Mouse (Mus musculus) forebrain, embryonic 11.5 days (tissue): ENCODE data around the gene Ngly1. TPM values are rescaled to one million over a fixed set of nuclear protein-coding genes. Genes with fewer than 3 reads are reported as not detected.
"Not testable (repeated sequence)": the region's sequence is repeated elsewhere in the genome, so short reads cannot be mapped to it uniquely, and the experiment has no call there.

Source experiments
- ATAC-seq: fragments of 200-750 bp; cut with Nextera tagmentation; replicated peaks from 2 replicates; pipeline ENCODE4 v1.8.0; 2017; ENCODE audit warnings: moderate TSS enrichment; ENCODE audit not compliant: low FRiP score
- DNase-seq: peaks from one replicate; pipeline ENCODE4 v3.0.0-alpha.2; 2017; ENCODE audit warnings: low spot score
- H3K27ac ChIP-seq: fragments of 300-500 bp; sonication (generic); 2 replicates; pipeline ENCODE4 v1.5.1; 2014; ENCODE audit warnings: low read depth, low read length
- H3K27me3 ChIP-seq: fragments of 300-500 bp; sonication (generic); 2 replicates; pipeline ENCODE4 v1.6.1; 2014; ENCODE audit warnings: mild to moderate bottlenecking, low read length, mixed read lengths; ENCODE audit not compliant: control insufficient read depth, insufficient read depth
- H3K36me3 ChIP-seq: fragments of 300-500 bp; sonication (generic); 2 replicates; pipeline ENCODE4 v1.6.1; 2014; ENCODE audit warnings: mild to moderate bottlenecking, low read length, moderate library complexity, mixed read lengths; ENCODE audit not compliant: control insufficient read depth, insufficient read depth
- H3K4me1 ChIP-seq: fragments of 300-500 bp; sonication (generic); replicated peaks from 2 replicates; pipeline ENCODE4 v1.6.1; 2014; ENCODE audit warnings: low read length, mixed read lengths; ENCODE audit not compliant: control insufficient read depth, insufficient read depth
- H3K4me2 ChIP-seq: fragments of 300-500 bp; sonication (generic); 2 replicates; pipeline ENCODE4 v1.6.1; 2014; ENCODE audit warnings: low read depth, mild to moderate bottlenecking, low read length, moderate library complexity, mixed read lengths; ENCODE audit not compliant: severe bottlenecking
- H3K4me3 ChIP-seq: fragments of 300-500 bp; sonication (generic); 2 replicates; pipeline ENCODE4 v1.5.1; 2014; ENCODE audit warnings: low read depth, low read length
- H3K9ac ChIP-seq: fragments of 300-500 bp; sonication (generic); 2 replicates; pipeline ENCODE4 v1.6.1; 2014; ENCODE audit warnings: low read length
- H3K9me3 ChIP-seq: fragments of 300-500 bp; sonication (generic); 2 replicates; pipeline ENCODE4 v1.6.1; 2016; ENCODE audit warnings: low read length, mixed read lengths; ENCODE audit not compliant: control insufficient read depth
- WGBS: fragments of 180-500 bp; shearing (Covaris S2); extraction: QIAGEN DNeasy Blood & Tissue Kit; methylation state at CpG from one replicate; pipeline ENCODE4 v1.1.7; 2014; 5-methylcytosine and 5-hydroxymethylcytosine counted together
- polyA plus RNA-seq: library from polyadenylated mRNA; unstranded; fragments of >200 nt; fragmentation: Nextera tagmentation; extraction: Ambion mirVana; gene quantifications from 2 replicates; pipeline ENCODE4 v1.2.1, GENCODE M21; 2014

Ngly1 gene
- polyA plus RNA-seq, 1 experiment from 2014 or later, result 24.0 TPM

DNA sequence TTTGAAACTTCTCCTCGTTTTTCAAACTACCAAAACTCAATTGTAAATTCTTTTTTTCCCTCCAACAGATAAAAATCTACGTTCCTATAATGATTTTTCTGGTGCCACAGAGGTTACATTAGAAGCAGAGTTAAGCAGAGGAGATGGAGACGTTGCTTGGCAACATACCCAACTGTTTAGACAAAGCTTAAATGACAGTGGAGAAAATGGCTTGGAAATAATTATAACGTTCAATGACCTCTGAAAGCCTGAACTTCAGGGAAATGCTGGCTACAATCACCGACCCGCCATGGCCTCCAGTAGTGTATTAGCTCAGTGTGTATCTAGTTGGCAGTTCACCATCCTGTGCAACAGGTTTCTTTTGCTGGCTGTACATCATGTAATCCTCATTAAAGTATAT lies 61.7 kb downstream of the Ngly1 start:
- no peak overlapping the region for H3K4me3 ChIP-seq
- no peak overlapping the region for H3K27ac ChIP-seq
- WGBS, result 66% methylated on average over 6 of the region's 6 CpGs
- H3K4me1 ChIP-seq, result no peaks in the 10 kb centered on the region
- H3K9ac ChIP-seq, result no peak overlapping the region
- DNase-seq (no peak), ATAC-seq (no peak)
- no peaks in the 10 kb centered on the region for H3K36me3 ChIP-seq
- no peak overlapping the region for H3K4me2 ChIP-seq
- no peaks in the 10 kb centered on the region for H3K9me3 ChIP-seq
- H3K27me3 ChIP-seq, result no peaks in the 10 kb centered on the region

DNA sequence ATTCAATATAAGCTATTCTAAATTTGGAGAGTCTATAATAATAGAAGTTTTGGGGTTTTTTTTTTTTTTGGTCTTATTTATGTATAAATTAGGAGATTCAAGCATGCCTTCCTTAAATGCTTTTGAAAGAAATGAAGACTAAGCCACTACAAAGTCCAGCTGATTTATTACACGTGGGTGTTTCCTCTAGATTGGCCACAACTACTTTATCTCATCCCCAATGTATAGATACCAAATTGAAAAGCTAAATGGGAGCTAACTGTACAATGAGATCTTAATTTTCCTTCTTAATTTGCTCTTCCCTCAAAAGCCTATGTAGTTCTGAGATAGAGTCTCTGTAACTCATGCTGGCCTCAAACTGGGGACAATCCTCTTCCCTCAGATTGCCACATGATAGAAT lies 63.5 kb downstream of the Ngly1 start:
- Histone ChIP-seq H3K4me1 (no peaks in the 10 kb centered on the region), H3K36me3 (no peaks in the 10 kb centered on the region), H3K27me3 (no peaks in the 10 kb centered on the region), H3K4me2 (no peak overlapping the region), H3K9ac (no peak overlapping the region), H3K27ac (no peak overlapping the region), H3K9me3 (no peaks in the 10 kb centered on the region), H3K4me3 (no peak overlapping the region)
- DNase-seq (no peak), ATAC-seq (no peak)
- WGBS, result 71% methylated on average over 1 of the region's 1 CpGs

DNA sequence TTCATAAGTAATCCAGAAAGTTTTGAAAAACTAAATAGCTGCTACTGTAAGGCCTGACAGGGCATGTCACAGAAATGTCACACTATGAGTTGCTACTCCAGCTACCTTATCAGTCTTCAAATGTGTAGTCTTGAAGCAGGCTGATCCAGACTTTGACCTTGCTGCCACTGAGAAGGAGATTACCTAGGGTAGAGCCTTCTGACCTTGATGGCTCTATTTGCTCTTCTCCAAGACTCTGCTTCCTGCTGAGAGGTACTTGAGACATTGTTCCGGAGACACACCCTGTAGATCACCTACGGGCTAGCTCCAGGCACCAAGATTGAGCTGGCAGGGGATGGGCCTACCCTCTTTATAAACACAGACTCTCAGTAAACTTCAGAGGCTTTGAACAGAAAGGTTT lies 64.0 kb downstream of the Ngly1 start:
- WGBS, result 77% methylated on average over 2 of the region's 2 CpGs
- DNase-seq, ATAC-seq, H3K9me3 ChIP-seq, H3K4me1 ChIP-seq, H3K27me3 ChIP-seq, H3K36me3 ChIP-seq, H3K4me2 ChIP-seq, H3K4me3 ChIP-seq, H3K9ac ChIP-seq, H3K27ac ChIP-seq: not testable (repeated sequence)

DNA sequence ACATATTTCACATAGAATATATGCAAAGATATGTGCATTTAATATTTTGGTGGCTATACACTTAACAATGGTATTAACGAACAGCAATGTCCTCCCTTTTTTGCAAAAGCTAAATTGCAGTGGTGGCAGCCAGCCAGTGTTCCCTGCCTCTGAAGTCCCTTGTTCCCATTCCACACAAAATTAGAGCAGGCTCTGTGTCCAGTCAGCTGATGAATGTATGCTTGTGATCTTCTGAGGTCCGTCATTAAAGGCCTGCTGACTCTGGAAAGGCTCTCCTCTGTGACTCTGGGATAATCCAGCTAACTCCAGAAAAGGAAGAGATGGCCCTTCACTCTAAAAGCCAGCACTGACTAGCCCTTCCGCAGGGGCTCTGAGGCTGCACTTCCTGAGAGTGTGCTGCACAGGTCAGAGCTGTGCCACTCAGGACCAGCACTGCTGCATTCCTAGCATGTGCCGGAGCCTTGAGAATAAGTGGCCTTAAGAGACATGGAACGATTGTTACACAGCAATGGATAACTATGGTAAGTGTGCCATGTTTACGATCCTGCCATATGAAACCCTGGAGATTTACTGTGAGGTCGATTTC lies 64.9 kb downstream of the Ngly1 start:
- no peaks in the 10 kb centered on the region for H3K27me3 ChIP-seq
- no peaks in the 10 kb centered on the region for H3K9me3 ChIP-seq
- no peak overlapping the region for H3K4me3 ChIP-seq
- WGBS, result 74% methylated on average over 7 of the region's 7 CpGs
- H3K36me3 ChIP-seq, result no peaks in the 10 kb centered on the region
- H3K4me2 ChIP-seq, result no peak overlapping the region
- no peaks in the 10 kb centered on the region for H3K4me1 ChIP-seq
- no peak overlapping the region for H3K27ac ChIP-seq
- DNase-seq, result no peak
- no peak for ATAC-seq
- H3K9ac ChIP-seq, result no peak overlapping the region

DNA sequence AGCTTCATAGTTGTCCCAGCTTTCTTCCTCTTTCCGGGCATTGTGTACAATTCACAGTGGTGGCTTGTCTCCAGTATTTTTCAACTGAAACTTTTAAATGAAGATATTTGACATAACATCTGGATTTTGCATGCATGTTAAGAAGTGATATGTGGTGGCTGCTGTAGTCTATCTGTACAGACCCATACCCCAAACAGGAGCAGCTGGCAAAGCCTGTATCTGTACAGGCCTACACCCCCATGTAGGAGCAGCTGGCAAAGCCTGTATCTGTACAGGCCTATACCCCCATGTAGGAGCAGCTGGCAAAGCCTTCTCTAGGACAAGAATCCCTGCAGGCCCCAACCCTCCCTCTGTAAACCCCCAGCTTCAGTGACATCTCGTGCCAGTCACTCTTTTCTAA lies 65.8 kb downstream of the Ngly1 start:
- Histone ChIP-seq H3K27ac (no peak overlapping the region), H3K9me3 (no peaks in the 10 kb centered on the region), H3K9ac (no peak overlapping the region), H3K4me2 (no peak overlapping the region), H3K27me3 (no peaks in the 10 kb centered on the region), H3K36me3 (no peaks in the 10 kb centered on the region), H3K4me3 (no peak overlapping the region), H3K4me1 (no peaks in the 10 kb centered on the region)
- WGBS, result 88% methylated on average over 2 of the region's 2 CpGs
- no peak for DNase-seq
- no peak for ATAC-seq

DNA sequence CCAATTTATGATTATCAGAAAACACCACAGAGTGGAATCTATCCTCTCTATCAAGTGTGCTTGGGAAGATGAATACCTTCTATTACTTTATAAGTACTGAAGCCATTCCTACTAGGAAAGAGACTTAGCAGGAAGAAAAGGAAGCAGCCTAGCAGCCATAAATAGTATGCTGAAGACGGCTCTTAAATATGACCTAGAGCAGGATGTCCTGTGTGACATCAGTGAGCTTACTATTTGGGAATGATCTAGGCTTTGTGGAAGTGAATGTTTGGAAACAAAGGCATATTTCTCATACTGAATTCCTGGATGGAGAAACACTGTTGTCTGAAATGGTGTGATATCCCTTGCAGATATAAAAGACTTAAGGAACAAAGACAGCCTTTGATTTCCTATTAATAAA lies 67.6 kb downstream of the Ngly1 start:
- WGBS, result 94% methylated on average over 1 of the region's 1 CpGs
- no peak overlapping the region for H3K9ac ChIP-seq
- no peaks in the 10 kb centered on the region for H3K4me1 ChIP-seq
- DNase-seq, result no peak
- no peak overlapping the region for H3K27ac ChIP-seq
- no peak overlapping the region for H3K4me2 ChIP-seq
- no peak overlapping the region for H3K4me3 ChIP-seq
- no peaks in the 10 kb centered on the region for H3K9me3 ChIP-seq
- ATAC-seq, result no peak
- no peaks in the 10 kb centered on the region for H3K27me3 ChIP-seq
- H3K36me3 ChIP-seq, result no peaks in the 10 kb centered on the region

DNA sequence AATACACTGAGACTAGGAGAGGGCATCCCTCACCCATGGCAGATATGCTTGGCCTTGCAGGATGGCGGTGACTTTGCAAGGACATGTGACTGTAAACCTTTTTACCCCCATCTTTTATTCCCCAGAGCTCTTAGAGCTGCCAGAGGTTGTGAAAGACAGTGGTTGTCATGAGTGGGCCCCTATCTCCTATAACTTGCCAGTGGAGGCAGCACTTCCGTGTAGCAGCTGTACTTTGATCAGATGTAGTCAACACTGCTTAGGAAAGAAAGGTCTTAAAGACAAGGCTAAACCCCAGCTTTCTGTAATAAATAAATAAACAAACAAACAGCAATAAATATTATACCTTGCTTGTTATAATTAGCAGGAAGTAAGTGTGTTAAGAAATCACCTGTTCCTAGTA lies 70.7 kb downstream of the Ngly1 start:
- no peaks in the 10 kb centered on the region for H3K36me3 ChIP-seq
- no peak overlapping the region for H3K27ac ChIP-seq
- no peak overlapping the region for H3K9ac ChIP-seq
- 81% methylated on average over 2 of the region's 2 CpGs for WGBS
- H3K4me1 ChIP-seq, result no peaks in the 10 kb centered on the region
- H3K27me3 ChIP-seq, result no peaks in the 10 kb centered on the region
- no peak for ATAC-seq
- H3K4me2 ChIP-seq, result no peak overlapping the region
- no peaks in the 10 kb centered on the region for H3K9me3 ChIP-seq
- no peak for DNase-seq
- H3K4me3 ChIP-seq, result no peak overlapping the region

DNA sequence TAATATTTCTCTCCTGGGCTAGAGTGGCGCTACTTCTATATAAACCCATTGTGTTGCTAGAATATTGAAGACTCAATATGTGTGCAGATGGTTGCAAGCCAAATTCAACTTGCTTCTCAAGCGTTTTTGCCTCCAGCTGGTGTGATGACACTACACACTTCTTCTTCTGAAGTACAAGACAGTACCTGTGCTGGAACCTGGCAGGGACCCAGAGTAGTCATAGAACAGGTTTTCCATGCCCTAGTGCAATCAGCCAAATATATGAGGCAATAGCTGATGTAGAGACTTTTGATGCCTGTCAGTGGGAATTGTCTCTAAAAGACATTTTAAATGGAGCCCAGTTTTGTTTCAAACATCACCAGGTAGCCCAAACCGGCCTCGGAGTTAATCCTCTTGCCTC lies 75.3 kb downstream of the Ngly1 start:
- Histone ChIP-seq H3K9me3 (no peaks in the 10 kb centered on the region), H3K4me3 (no peak overlapping the region), H3K4me1 (no peaks in the 10 kb centered on the region; the same call in 1 of the 2 replicates), H3K4me2 (no peak overlapping the region), H3K27ac (no peak overlapping the region), H3K36me3 (no peaks in the 10 kb centered on the region), H3K9ac (no peak overlapping the region), H3K27me3 (no peaks in the 10 kb centered on the region)
- 79% methylated on average over 4 of the region's 4 CpGs for WGBS
- ATAC-seq (no peak), DNase-seq (no peak)

DNA sequence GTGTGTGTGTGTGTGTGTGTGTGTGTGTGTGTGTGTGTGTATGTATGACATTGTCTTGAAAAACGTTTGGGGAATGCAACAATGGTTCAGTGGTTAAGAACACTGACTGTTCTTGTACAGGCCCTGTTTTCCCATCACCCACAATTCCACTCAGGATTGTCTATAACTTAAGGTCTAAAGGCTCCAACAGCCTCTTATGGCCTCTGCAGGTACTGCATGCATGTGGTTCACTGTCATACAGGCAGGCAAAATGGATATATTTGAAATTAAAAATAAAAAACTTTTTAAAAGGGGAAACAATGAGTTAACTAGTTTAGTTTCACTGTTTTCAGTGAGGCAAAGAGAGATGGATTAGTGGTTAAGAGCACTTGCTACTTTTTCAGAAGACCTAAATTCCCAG lies 76.1 kb downstream of the Ngly1 start:
- WGBS, result 39% methylated on average over 1 of the region's 1 CpGs
- no peak for ATAC-seq
- DNase-seq, result no peak
- Histone ChIP-seq H3K4me2 (no peak overlapping the region), H3K4me1 (no peaks in the 10 kb centered on the region; the same call in 1 of the 2 replicates), H3K27me3 (no peaks in the 10 kb centered on the region), H3K27ac (no peak overlapping the region), H3K36me3 (no peaks in the 10 kb centered on the region), H3K9ac (no peak overlapping the region), H3K9me3 (no peaks in the 10 kb centered on the region), H3K4me3 (no peak overlapping the region)
